Mouse (Mus musculus): ENCODE data around the gene H2afy.
A peak's percentile ranks its signal among the peaks of the same experiment; 100 is the strongest.

H2afy gene

DNA sequence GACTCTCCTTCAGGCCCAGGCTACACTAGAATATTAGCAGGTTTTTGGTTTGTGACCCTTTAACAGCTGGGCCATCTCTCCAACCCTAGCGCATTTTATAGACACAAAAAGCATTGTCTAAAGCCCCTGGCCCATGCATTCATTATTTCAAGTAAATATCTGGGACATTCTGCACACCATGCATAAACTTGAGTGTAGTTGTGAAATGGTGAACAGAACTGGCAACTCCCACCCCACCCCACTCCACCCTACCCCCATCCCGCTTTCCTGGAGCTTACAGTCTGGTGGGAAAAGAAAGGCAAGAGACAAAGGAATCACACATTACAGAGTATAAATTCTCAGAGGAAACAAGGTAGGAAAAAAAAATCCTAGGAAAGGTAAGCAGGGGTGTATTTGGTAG, at the start of gene H2afy:
Gene H2afy, minus strand, starts transcription at position 162 of the 400 bp plus-strand sequence.
- no peak for DNase-seq (ENCODE audit: extremely low read depth, low read depth, low spot score)

GRCm38 (mm10) chr13:56183687-56184086, 47.5 kb upstream of the H2afy start:
- no peak for DNase-seq (ENCODE audit: extremely low read depth, low read depth, low spot score)

DNA sequence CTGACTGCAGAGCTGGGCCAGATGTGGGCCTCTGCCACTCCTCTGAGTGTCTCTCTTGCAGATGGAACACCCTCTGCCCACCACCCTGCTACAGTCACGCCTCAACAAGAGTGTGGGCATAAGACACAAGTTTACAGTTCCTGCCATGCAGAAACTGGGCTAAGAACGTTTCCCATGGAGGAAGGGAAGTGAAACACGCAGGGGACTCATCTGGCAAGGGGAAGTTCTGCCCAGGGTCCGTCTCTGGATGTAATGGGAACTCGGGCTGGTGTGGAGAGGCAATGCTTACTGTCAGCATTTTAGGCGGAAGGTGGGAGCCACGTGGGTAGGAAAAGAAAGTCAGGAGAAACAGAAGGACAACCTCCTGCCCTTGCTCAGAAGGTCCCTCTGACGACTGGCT, 45.3 kb upstream of the H2afy start:
- DNase-seq (ENCODE audit: extremely low read depth, low read depth, low spot score) = no peak

DNA sequence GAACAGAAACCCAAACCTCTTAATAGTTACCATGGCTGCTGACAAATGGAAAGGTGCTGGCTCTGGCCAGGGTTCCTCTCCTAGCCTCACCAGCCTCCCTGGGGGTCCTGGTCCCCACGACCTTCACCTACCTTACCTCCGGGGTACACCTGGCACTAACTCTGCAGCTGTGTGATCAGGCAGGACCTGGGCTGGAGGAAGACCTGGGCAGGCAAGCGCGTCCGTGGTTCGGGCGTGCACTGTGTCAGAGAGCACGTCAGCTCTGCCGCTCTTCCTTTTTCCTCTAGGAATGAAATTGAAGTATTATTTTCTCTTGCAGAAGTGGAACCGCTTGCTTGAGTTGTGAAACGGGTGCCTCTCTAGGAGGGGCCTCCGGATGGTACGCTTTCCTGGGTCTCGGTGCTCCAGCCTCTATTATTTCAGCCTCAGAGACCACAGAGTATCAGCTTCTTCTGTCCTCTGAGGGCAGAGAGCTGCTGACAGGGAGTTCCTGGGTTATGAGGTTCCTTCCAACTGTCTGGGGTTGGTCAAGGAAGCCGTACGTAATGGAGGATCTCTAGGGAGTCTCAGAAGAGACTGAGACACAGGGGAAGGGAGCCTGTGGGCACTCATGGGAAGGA, 42.4 kb upstream of the H2afy start, which contains the start of gene Tifab:
Gene Tifab, minus strand, starts transcription at position 470 of the 620 bp plus-strand sequence.
- DNase-seq (ENCODE audit: extremely low read depth, low read depth, low spot score) = no peak

DNA sequence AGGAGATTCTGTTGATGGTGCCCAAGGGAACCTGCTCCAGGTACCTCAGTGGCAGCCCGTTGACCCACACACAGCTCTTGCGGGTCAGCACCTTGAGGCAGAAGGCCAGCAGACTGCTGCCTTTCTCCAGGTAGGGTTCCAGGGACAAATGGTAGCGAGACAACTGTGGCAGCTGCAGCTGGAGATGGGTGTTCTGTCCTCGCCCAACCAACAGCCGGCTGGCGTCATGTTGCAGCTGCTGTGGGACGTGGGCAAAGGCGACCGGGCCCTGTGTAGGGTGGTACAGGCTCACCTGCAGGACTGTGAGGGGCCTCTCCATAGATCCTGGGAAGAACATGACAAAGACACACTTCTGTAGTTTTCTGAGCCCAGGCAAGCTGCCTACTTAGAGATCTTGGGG, 40.1 kb upstream of the H2afy start:
- no peak for DNase-seq (ENCODE audit: extremely low read depth, low read depth, low spot score)

- no peak for DNase-seq (ENCODE audit: extremely low read depth, low read depth, low spot score)
Measured at GRCm38 (mm10) chr13:56175848-56176247, 39.7 kb upstream of the H2afy start.

GRCm38 (mm10) chr13:56172901-56173545, 36.9 kb upstream of the H2afy start:
- no peak for DNase-seq (ENCODE audit: extremely low read depth, low read depth, low spot score)

DNA sequence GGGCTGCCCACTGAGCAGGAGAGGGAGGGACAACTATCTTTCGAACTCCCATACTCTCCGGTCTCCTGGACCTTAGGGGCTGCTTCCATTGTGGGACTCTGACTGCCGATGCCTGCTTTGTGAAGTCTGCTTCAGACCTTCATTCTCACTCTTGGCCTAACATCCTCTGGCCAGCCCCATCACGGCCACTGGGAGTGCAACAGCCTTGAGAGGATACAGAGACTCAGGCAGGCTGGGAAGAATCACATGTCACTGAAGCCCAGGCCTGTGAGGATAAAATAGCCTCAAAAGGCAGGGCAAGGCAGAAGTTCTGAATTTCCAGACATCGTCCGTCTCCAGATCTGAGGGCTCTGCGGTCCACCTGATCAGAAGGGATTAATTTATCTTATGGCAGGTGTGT, 35.9 kb upstream of the H2afy start:
- no peak for DNase-seq (ENCODE audit: extremely low read depth, low read depth, low spot score)

DNA sequence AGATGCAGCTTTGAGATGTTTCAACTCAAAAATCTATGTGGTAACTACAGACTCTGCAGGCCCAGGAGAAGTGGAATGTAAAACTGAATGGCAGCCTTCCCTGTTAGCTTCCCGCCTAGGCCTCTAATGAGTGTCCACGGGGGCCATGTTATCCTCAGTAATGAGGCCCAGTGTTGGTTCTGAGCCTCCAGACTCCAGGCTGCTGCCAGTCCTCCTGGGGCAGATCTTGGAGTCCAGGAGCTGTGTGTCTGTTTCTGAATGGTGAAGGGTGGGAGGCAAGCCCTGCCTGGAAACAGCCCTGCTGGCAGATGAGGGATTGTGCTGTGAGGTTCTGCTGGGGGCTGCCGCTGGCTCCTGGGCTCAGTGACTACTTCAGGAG, 32.2 kb upstream of the H2afy start:
- no peak for DNase-seq (ENCODE audit: extremely low read depth, low read depth, low spot score)

DNA sequence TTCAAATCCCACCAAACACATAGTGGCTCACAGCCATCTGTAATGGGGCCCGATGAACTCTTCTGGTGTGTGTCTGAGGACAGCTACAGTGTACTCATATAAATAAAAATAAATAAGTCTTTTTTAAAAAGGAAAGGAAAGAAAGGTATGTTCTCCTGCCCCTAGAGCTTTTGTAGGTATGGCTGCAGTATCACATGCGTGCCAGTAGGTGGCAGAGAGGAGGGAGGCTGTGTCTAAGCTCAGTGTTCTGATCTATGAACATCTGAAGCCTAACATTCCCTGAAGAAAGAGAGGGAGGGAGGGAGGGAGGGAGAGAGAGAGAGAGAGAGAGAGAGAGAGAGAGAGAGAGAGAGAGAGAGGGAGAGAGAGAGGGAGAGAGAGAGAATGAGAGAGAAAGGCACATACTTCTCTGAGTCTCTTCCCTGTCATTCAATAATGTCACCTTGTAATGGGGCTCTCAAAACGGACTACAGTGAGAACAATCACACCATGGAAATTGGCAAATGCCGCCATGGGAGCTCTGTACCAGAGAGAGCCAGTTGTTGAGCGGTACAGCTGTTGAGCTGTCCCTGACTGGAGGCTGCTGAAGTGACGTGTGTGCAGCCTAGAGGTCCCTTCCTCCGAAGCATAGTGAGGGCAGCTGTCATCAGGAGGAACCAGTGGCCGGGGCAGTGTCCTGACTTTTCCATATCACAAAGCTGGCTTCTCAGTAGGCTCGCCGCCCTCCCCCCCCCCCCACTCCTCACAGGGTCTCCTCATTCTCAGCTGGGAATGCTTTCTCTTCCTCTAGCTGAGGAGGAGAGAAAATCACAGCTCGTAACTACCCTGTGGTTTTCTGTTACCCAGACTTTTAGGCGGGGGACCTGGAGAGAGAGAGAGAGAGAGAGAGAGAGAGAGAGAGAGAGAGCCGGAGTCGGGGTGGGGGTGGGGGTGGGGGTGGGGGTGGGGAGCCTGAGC, 31.6 kb upstream of the H2afy start:
- DNase-seq (ENCODE audit: extremely low read depth, low read depth, low spot score) = no peak

DNA sequence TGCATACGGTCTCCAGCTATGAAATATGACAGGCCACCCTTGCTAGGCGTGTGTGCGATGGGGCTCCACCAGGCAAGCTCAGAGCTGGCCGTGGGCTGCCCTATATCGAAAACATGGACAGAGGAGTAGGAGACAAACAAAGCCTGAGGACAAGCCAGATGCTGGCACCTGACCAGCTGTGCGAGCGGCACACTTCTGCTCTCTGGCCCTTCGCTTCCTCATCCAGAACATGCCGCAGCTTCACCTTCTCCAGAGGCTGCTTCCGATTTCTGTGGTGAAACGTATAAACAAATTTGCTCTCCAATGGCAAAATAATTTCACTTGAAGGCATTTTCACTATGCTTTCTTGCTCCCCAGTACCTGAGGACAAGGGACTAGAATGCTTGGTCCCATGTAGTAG, 29.4 kb upstream of the H2afy start:
- DNase-seq (ENCODE audit: extremely low read depth, low read depth, low spot score) = no peak

DNA sequence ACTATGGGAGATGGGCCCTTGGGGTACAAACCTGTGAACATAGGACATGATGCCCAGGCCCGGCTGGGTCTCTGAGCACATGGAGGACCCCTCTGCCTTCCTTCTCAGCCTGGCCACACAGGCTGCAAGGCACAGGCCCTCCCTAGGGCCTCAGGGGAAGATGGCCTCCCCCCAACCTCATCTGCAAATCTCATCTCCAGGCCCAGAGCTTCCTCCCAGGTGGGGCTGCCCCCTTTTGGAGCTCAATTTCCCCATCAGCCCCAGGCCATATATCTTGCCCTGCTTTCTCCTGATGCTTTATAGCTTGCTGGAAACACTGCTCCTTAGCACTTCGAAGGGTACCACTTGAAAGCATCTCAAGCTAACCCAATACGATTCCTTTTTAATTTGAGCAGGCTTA, 28.2 kb upstream of the H2afy start:
- no peak for DNase-seq (ENCODE audit: extremely low read depth, low read depth, low spot score)

DNA sequence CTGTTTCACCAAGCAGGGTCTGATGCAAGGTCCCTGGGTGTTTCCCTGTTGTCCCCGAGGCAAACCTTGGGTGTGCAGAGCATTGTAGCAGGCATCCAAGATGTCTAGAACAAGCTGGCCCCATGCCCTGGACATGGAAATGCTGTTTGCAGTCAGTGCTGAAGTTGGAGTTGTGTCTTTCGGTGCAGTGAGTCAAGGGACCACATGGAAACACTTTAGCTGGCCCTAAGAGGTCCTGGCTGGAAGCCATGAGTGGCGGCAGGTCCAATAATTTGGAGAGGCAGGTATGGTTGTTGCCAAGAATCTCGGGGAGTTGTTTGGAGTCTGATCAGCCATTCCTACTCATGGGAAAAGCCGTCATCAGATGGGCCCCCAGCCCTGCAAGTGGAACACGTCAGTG, 27.6 kb upstream of the H2afy start:
- DNase-seq (ENCODE audit: extremely low read depth, low read depth, low spot score) = no peak

DNA sequence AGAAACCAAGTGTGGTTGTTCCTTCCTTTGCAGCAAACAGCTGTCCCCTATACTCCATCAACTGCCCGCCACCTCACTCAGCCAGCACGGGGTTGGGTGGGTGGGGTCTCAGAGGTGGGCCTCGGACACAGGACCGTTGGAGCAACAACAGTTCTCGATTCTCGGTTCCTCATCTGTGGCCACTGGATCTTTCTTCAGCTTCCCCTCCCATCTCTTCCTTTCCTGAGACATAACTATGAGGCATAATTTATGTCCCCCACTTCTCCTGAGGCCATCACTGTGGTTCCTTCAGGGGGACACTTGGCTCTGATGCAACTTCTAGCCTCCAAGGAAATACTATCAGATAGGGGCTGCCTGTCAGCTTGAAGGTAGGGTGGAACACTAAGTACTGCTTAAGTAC, 26.7 kb upstream of the H2afy start:
- DNase-seq (ENCODE audit: extremely low read depth, low read depth, low spot score) = no peak

GRCm38 (mm10) chr13:56159614-56160363, 23.6 kb upstream of the H2afy start:
- no peak for DNase-seq (ENCODE audit: extremely low read depth, low read depth, low spot score)

- no peak for DNase-seq (ENCODE audit: extremely low read depth, low read depth, low spot score)
Measured at GRCm38 (mm10) chr13:56159016-56159601, 22.9 kb upstream of the H2afy start.

GRCm38 (mm10) chr13:56155671-56156070, 19.5 kb upstream of the H2afy start:
- no peak for DNase-seq (ENCODE audit: extremely low read depth, low read depth, low spot score)

- DNase-seq (ENCODE audit: extremely low read depth, low read depth, low spot score) = peak; percentile 45
Measured at GRCm38 (mm10) chr13:56155048-56155447, 18.9 kb upstream of the H2afy start.

DNA sequence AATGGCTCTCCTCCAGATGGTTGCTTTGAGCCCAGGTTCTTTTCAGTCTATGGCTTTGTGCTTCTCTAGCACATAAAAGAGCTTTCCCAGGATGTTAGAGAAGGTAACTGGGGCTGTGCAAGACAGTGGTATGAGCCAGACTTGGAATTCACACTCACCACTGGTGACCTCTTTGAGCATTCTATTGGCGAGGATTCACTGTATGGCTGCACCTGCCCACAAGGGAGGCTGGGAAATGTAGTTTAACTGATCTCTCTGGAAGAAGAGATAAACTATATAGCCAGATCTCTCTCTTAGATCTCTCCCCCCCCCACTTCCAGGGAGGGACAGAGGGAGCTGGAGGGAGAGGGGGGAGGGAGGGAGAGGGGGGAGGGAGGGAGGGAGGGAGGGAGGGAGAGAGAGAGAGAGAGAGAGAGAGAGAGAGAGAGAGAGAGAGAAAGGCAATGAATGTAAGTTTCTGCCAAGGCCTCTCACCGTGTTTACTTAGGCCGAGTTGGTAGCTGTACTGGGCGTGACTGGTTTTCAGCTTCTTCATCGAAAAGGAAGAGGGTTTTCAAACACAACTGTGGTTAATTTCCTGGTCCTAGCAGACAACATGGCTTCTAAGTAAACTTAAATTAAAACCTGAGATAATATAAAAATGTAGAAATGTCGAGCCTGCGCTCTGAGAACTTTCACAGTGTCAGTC, 16.8 kb upstream of the H2afy start:
- DNase-seq (ENCODE audit: extremely low read depth, low read depth, low spot score) = no peak
